Mouse (Mus musculus) neural tube, embryonic 10.5 days (tissue): Measurements from ENCODE around the gene Igf2r.

ENCODE experiments used
- DNase-seq: peaks from one replicate; pipeline ENCODE4 v3.0.0-alpha.2; 2017; ENCODE audit warnings: low spot score; ENCODE audit errors: extremely low spot score

Igf2r gene

GRCm38 (mm10) chr17:12769380-12769921 is at the start of gene Igf2r:
TSS of gene Igf2r (minus strand) at chr17:12769664.
- DNase-seq: peak; percentile 88

GRCm38 (mm10) chr17:12815885-12816284 is 46.4 kb upstream of the Igf2r start:
- no peak for DNase-seq

GRCm38 (mm10) chr17:12814502-12814901 is 45.0 kb upstream of the Igf2r start:
- no peak for DNase-seq

GRCm38 (mm10) chr17:12810973-12811303 is 41.5 kb upstream of the Igf2r start:
- DNase-seq: no peak

GRCm38 (mm10) chr17:12810103-12810972 is 40.9 kb upstream of the Igf2r start:
- peak; percentile 71 for DNase-seq

GRCm38 (mm10) chr17:12808851-12809250 is 39.4 kb upstream of the Igf2r start:
- no peak for DNase-seq

GRCm38 (mm10) chr17:12804584-12805445 is 35.4 kb upstream of the Igf2r start:
- DNase-seq: no peak

- DNase-seq: no peak
Observed at GRCm38 (mm10) chr17:12801861-12802540, 32.5 kb upstream of the Igf2r start.

- no peak for DNase-seq
Observed at GRCm38 (mm10) chr17:12799368-12800275, 30.2 kb upstream of the Igf2r start.

GRCm38 (mm10) chr17:12798571-12798970 is 29.1 kb upstream of the Igf2r start:
- no peak for DNase-seq

GRCm38 (mm10) chr17:12797427-12798029 is 28.1 kb upstream of the Igf2r start:
- DNase-seq: no peak

GRCm38 (mm10) chr17:12796633-12797032 is 27.2 kb upstream of the Igf2r start:
- DNase-seq: no peak

GRCm38 (mm10) chr17:12793660-12794406 is 24.4 kb upstream of the Igf2r start:
- DNase-seq: no peak

GRCm38 (mm10) chr17:12792422-12793206 is 23.1 kb upstream of the Igf2r start:
- no peak for DNase-seq

GRCm38 (mm10) chr17:12791420-12791819 is 22.0 kb upstream of the Igf2r start:
- DNase-seq: no peak

- DNase-seq: no peak
Observed at GRCm38 (mm10) chr17:12791079-12791406, 21.6 kb upstream of the Igf2r start.

- peak; percentile 56 for DNase-seq
Observed at GRCm38 (mm10) chr17:12790353-12791078, 21.1 kb upstream of the Igf2r start.
